ENCODE assay signal across 28 mouse cellular contexts in the genomic region with DNA sequence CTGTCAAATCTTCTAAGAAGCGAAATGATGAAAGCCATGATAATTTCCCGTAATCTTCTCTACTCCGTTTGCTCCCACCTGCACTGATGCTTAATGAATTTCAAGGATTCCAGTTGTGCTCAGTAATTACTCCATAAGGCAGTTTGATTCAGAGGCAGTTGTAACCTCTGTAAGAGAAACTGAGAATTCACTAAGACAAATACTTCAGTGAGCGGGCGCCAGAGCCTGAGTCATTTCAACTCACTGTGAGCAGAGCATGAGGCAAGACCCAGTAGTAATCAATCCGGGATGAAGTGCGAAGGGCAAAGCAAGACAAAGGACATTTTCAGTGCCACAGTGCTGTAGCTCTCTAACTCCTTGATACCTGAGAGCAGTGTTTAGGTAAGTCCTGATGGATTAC.
A peak's percentile ranks its signal among the peaks of the same experiment; 100 is the strongest.
DNase-seq lines count a peak whose midpoint lies in the region; ATAC-seq and TF ChIP-seq lines count a peak whose summit lies in the region.
"Had no signal": no experiment of that assay in that cellular context is flagged by ENCODE, and none has a peak within 500 bp of the region (broad histone marks: within the 10 kb centered on the region; RNA-seq: fewer than 3 reads in every experiment).

No protein-coding gene starts in this region.

- H3K4me3 ChIP-seq in forebrain, embryonic 15.5 days, result no peak overlapping the region
- H3K4me3 ChIP-seq in forebrain, embryonic 12.5 days (replicated peaks), result no peak overlapping the region
- H3K4me3 ChIP-seq in hindbrain, postnatal 0 days (ENCODE audit: low read length), result no peak overlapping the region
- H3K4me3 ChIP-seq in hindbrain, embryonic 12.5 days, result no peak overlapping the region
- H3K4me3 ChIP-seq: embryonic facial prominence, embryonic 12.5 days; kidney, embryonic 15.5 days; layer of hippocampus, adult 2 months; left cerebral cortex, adult 2 months; limb, embryonic 12.5 days; megakaryocyte, embryonic 14.5 days; midbrain, embryonic 12.5 days; stomach, embryonic 15.5 days had no signal

- peak overlapping the region; percentile 50; the same call in 1 of the 2 replicates for H3K27ac ChIP-seq in forebrain, embryonic 15.5 days (replicated peaks)
- H3K27ac ChIP-seq in forebrain, embryonic 12.5 days, result no peak overlapping the region
- no peak overlapping the region for H3K27ac ChIP-seq in hindbrain, postnatal 0 days
- no peak overlapping the region for H3K27ac ChIP-seq in hindbrain, embryonic 12.5 days
- H3K27ac ChIP-seq: embryonic facial prominence, embryonic 12.5 days; kidney, embryonic 15.5 days; layer of hippocampus, adult 2 months; left cerebral cortex, adult 2 months; limb, embryonic 12.5 days; midbrain, embryonic 12.5 days; stomach, embryonic 15.5 days had no signal

- H3K4me2 ChIP-seq in forebrain, embryonic 15.5 days (replicated peaks), result no peak overlapping the region
- no peak overlapping the region for H3K4me2 ChIP-seq in forebrain, embryonic 12.5 days
- H3K4me2 ChIP-seq in hindbrain, postnatal 0 days (ENCODE audit: low read depth, low read length), result no peak overlapping the region
- H3K4me2 ChIP-seq in hindbrain, embryonic 12.5 days (replicated peaks), result no peak overlapping the region
- H3K4me2 ChIP-seq: embryonic facial prominence, embryonic 12.5 days; heart, embryonic 11.5 days; kidney, embryonic 15.5 days; limb, embryonic 12.5 days; midbrain, embryonic 12.5 days; stomach, embryonic 15.5 days had no signal

- DNase-seq in hindbrain, postnatal 0 days (ENCODE audit: low spot score), result peak; percentile 9
- DNase-seq in adipocyte (ENCODE audit: low spot score), result peak; percentile 43
- peak; percentile 62 for DNase-seq in brain, adult 2 months (ENCODE audit: low read depth, low spot score)
- DNase-seq: cerebellum, adult 11-12 months; cerebellum, adult 9-11 months; embryo, embryonic 11 days; gastrocnemius, postnatal 25 days; heart, adult 11 months; heart, postnatal 4 days; kidney, adult 18-20 months; kidney, postnatal 25 days; lung, postnatal 4 days; right cerebral cortex, postnatal 25 days had no signal

- 81% methylated on average over 7 of the region's 7 CpGs for WGBS in forebrain, embryonic 15.5 days
- 79% methylated on average over 7 of the region's 7 CpGs for WGBS in forebrain, embryonic 12.5 days
- WGBS in hindbrain, postnatal 0 days, result 83% methylated on average over 7 of the region's 7 CpGs
- WGBS in hindbrain, embryonic 12.5 days, result 86% methylated on average over 7 of the region's 7 CpGs

- no peaks in the 10 kb centered on the region for H3K9me3 ChIP-seq in forebrain, embryonic 15.5 days
- no peaks in the 10 kb centered on the region for H3K9me3 ChIP-seq in forebrain, embryonic 12.5 days
- no peaks in the 10 kb centered on the region for H3K9me3 ChIP-seq in hindbrain, postnatal 0 days (ENCODE audit: low read length)
- no peaks in the 10 kb centered on the region for H3K9me3 ChIP-seq in hindbrain, embryonic 12.5 days (replicated peaks)
- H3K9me3 ChIP-seq: embryonic facial prominence, embryonic 12.5 days; kidney, embryonic 15.5 days; limb, embryonic 12.5 days; megakaryocyte, embryonic 14.5 days; midbrain, embryonic 12.5 days; stomach, embryonic 15.5 days had no signal

- H3K27me3 ChIP-seq in forebrain, embryonic 15.5 days, result no peaks in the 10 kb centered on the region
- no peaks in the 10 kb centered on the region for H3K27me3 ChIP-seq in forebrain, embryonic 12.5 days
- H3K27me3 ChIP-seq in hindbrain, postnatal 0 days (ENCODE audit: insufficient read depth, low read length), result no peaks in the 10 kb centered on the region
- no peaks in the 10 kb centered on the region for H3K27me3 ChIP-seq in hindbrain, embryonic 12.5 days
- H3K27me3 ChIP-seq: embryonic facial prominence, embryonic 12.5 days; kidney, embryonic 15.5 days; limb, embryonic 12.5 days; megakaryocyte, embryonic 14.5 days; midbrain, embryonic 12.5 days; stomach, embryonic 15.5 days had no signal

- no peak for TF ChIP-seq CTCF in hindbrain, postnatal 0 days (IDR thresholded peaks at IDR 0.05; ENCODE audit: low read depth)

- peaks cover 33% of the 10 kb centered on the region for H3K36me3 ChIP-seq in forebrain, embryonic 15.5 days
- peaks cover 20% of the 10 kb centered on the region for H3K36me3 ChIP-seq in forebrain, embryonic 12.5 days (replicated peaks)
- H3K36me3 ChIP-seq in hindbrain, postnatal 0 days (ENCODE audit: insufficient read depth, low read length), result peaks cover 7% of the 10 kb centered on the region
- peaks cover 13% of the 10 kb centered on the region; the same call in 1 of the 2 replicates for H3K36me3 ChIP-seq in hindbrain, embryonic 12.5 days
- H3K36me3 ChIP-seq: embryonic facial prominence, embryonic 12.5 days; kidney, embryonic 15.5 days; limb, embryonic 12.5 days; stomach, embryonic 15.5 days had no signal

- H3K9ac ChIP-seq in forebrain, embryonic 15.5 days (replicated peaks), result no peak overlapping the region
- H3K9ac ChIP-seq in forebrain, embryonic 12.5 days, result no peak overlapping the region
- H3K9ac ChIP-seq in hindbrain, postnatal 0 days (replicated peaks; ENCODE audit: low read length), result no peak overlapping the region
- no peak overlapping the region for H3K9ac ChIP-seq in hindbrain, embryonic 12.5 days
- H3K9ac ChIP-seq: embryonic facial prominence, embryonic 12.5 days; kidney, embryonic 15.5 days; limb, embryonic 12.5 days; midbrain, embryonic 12.5 days; stomach, embryonic 15.5 days had no signal

- no peak for ATAC-seq in forebrain, embryonic 15.5 days (replicated peaks)
- no peak for ATAC-seq in forebrain, embryonic 12.5 days (ENCODE audit: low FRiP score)
- ATAC-seq in hindbrain, postnatal 0 days, result no peak
- ATAC-seq in hindbrain, embryonic 12.5 days (ENCODE audit: low FRiP score), result no peak
- ATAC-seq in erythroid progenitor cell, adult 5-6 weeks (replicated peaks; ENCODE audit: low FRiP score, poor library complexity, severe bottlenecking), result no peak
- ATAC-seq: CD4-positive, CD25-positive, alpha-beta regulatory T cell, adult 4 months; lung, postnatal 0 days had no signal

- H3K4me1 ChIP-seq in forebrain, embryonic 15.5 days, result no peaks in the 10 kb centered on the region
- no peaks in the 10 kb centered on the region; the same call in 1 of the 2 replicates for H3K4me1 ChIP-seq in forebrain, embryonic 12.5 days
- H3K4me1 ChIP-seq in hindbrain, postnatal 0 days (ENCODE audit: insufficient read depth, low read length), result no peaks in the 10 kb centered on the region
- H3K4me1 ChIP-seq in hindbrain, embryonic 12.5 days, result no peaks in the 10 kb centered on the region
- H3K4me1 ChIP-seq: embryonic facial prominence, embryonic 12.5 days; kidney, embryonic 15.5 days; megakaryocyte, embryonic 14.5 days; midbrain, embryonic 12.5 days; stomach, embryonic 15.5 days had no signal

Comparison
In these comparisons a context has a peak if more than half of its experiments do, and no peak if none do; other contexts are left out.
1. DNase-seq: peak in every context shown above with its lines; median percentile 62 in brain, adult 2 months; 43 in adipocyte; 9 in hindbrain, postnatal 0 days.